Mouse (Mus musculus) spleen, adult 18-20 months (tissue): ENCODE data around the gene Sorbs1.

ENCODE experiments used
- DNase-seq, 2 experiments: peaks; one replicate each; pipeline ENCODE4 v3.0.0; 2022; ENCODE audit warnings: mixed read lengths in 2 of 2

The Sorbs1 gene

GRCm38 (mm10) chr19:40477445-40477941, 36.1 kb downstream of the Sorbs1 start:
- no peak for DNase-seq

GRCm38 (mm10) chr19:40476491-40476890, 37.1 kb downstream of the Sorbs1 start:
- no peak for DNase-seq

GRCm38 (mm10) chr19:40471526-40472245, 41.9 kb downstream of the Sorbs1 start:
- no peak for DNase-seq

- DNase-seq = no peak
Observed at GRCm38 (mm10) chr19:40469792-40470191, 43.8 kb downstream of the Sorbs1 start.

GRCm38 (mm10) chr19:40468308-40468707, 45.3 kb downstream of the Sorbs1 start:
- no peak for DNase-seq

- DNase-seq = no peak
Observed at GRCm38 (mm10) chr19:40467810-40468209, 45.8 kb downstream of the Sorbs1 start.

GRCm38 (mm10) chr19:40465339-40465738, 48.2 kb downstream of the Sorbs1 start:
- DNase-seq = no peak

GRCm38 (mm10) chr19:40464408-40464807, 49.2 kb downstream of the Sorbs1 start:
- DNase-seq = no peak

GRCm38 (mm10) chr19:40462892-40463291, 50.7 kb downstream of the Sorbs1 start:
- DNase-seq = no peak

- DNase-seq = no peak
Observed at GRCm38 (mm10) chr19:40462481-40462880, 51.1 kb downstream of the Sorbs1 start.

GRCm38 (mm10) chr19:40461662-40462061, 51.9 kb downstream of the Sorbs1 start:
- DNase-seq = no peak

- DNase-seq = no peak
Observed at GRCm38 (mm10) chr19:40460854-40461490, 52.6 kb downstream of the Sorbs1 start.

- DNase-seq = no peak
Observed at GRCm38 (mm10) chr19:40459338-40459737, 54.2 kb downstream of the Sorbs1 start.

- DNase-seq = no peak
Observed at GRCm38 (mm10) chr19:40458806-40459205, 54.8 kb downstream of the Sorbs1 start.

GRCm38 (mm10) chr19:40455248-40455647, 58.3 kb downstream of the Sorbs1 start:
- DNase-seq = no peak

GRCm38 (mm10) chr19:40454096-40454495, 59.5 kb downstream of the Sorbs1 start:
- DNase-seq = no peak

GRCm38 (mm10) chr19:40452201-40452600, 61.4 kb downstream of the Sorbs1 start:
- DNase-seq = no peak

GRCm38 (mm10) chr19:40451307-40451706, 62.3 kb downstream of the Sorbs1 start:
- DNase-seq = no peak

GRCm38 (mm10) chr19:40446525-40446924, 67.1 kb downstream of the Sorbs1 start:
- no peak for DNase-seq

- DNase-seq = no peak
Observed at GRCm38 (mm10) chr19:40442377-40442776, 71.2 kb downstream of the Sorbs1 start.

- no peak for DNase-seq
Observed at GRCm38 (mm10) chr19:40440951-40441350, 72.6 kb downstream of the Sorbs1 start.

GRCm38 (mm10) chr19:40438907-40439306, 74.7 kb downstream of the Sorbs1 start:
- no peak for DNase-seq

- no peak for DNase-seq
Observed at GRCm38 (mm10) chr19:40437651-40438068, 75.9 kb downstream of the Sorbs1 start.

- DNase-seq = no peak
Observed at GRCm38 (mm10) chr19:40436465-40437200, 76.9 kb downstream of the Sorbs1 start.
